Mouse (Mus musculus) erythroblast, embryonic 14.5 days (primary cell): ENCODE results near the gene Ccdc40.

Experiments
- GATA1 ChIP-seq: IDR thresholded peaks from 2 replicates; pipeline ENCODE4 v1.6.1; 2012; ENCODE audit warnings: low read length, inconsistent platforms, mixed read lengths
- TAL1 ChIP-seq: IDR thresholded peaks from 3 replicates; pipeline ENCODE4 v1.6.1; 2012; ENCODE audit warnings: low read length, inconsistent platforms, mixed read lengths

DNA sequence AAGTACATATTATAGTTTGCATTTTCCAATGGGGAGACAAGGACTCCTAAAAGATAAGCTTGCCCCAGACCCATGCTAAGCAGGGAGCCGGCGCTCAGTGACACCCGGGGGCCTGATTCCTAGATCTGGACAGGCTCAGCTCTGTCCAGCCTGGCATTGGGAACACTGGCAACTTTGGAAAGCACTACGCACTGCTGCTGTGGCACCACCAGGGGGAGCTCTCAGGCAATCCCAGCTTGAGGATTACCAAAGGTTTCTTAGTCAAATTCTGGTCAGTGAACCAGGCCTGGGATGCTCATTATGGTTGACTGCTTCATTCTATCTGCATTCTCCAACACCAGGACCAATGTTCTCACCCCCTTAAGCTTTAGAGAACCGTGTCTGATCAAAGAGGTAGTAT, 21.8 kb upstream of the Ccdc40 start:
- TF ChIP-seq GATA1 = no peak
- TF ChIP-seq TAL1 = no peak
